Mouse (Mus musculus): Measurements from ENCODE around the gene Rab31.

DNA sequence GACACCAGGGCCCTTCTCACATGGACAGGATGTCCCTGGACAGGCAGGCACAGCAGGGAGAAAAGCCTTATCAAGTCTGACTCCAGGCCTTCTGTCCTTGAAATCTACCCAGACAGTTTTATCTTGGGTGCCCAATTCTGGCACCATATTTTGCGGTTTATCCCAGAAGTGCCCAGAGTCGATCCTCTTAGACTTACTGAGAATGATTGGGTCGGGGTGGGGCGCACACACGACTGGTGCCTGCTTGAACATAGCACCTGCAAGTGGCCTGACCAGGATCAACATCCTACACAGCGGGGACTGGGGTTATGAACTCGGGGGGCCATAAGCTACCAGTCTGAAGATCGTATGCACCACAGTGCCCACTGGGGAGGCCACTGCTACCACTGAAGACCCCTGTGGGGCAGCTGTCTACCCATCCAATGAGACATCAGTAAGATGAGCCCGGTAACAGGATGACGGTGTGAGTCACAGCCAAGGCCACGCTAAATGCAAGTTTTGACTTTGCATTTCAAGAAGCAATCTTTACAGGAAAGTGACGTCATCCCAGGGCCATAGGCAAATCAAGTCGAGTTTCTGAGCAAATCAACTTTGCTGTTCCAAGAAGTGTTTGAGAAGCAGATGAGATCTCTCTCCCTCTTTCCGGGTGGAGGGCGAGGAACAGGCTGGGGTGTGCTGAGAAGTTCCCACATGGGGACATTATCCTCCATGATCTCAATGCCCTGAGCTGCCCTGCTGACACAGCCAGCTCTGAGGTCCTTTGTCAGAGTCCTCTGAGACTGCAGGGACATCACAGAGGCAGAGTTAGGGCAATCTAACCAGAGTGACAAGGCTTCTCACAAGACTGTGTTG, 32.5 kb downstream of the Rab31 start:
- TF ChIP-seq EP300 (optimal IDR thresholded peaks at IDR 0.05): no peak
- no peak for TF ChIP-seq CTCF (IDR thresholded peaks at IDR 0.05; ENCODE audit: low read depth)

Data from stomach, postnatal 0 days (tissue).